Mouse (Mus musculus): ENCODE measurements at regions not wholly inside any gene's neighbourhood (a gene's known extent, or its start where the extent isn't known, plus 50 kb on each side); places are given as distances from the start of the nearest gene placed in this dataset.

DNA sequence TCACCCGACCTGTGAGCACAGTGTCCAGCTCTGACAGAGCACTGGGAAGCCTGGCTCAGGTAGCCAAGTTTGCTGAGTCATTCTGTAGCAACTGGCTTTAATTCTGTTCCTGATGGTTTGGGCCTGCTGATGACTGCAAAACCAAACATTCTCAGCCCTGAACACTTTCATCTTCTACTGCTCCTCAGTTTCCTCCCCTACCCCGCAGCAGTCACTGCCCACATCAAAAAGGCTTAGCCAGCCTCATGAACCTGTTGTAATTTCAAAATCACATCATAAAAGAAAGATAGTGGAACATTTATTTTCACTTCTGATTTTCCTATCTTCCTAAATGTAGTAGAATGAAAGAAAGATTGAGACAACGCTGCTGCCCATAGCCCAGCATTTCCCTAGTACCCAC, 251.5 kb downstream of the Car8 start:
- no peaks in the 10 kb centered on the region for H3K36me3 ChIP-seq
- H3K4me1 ChIP-seq (replicated peaks), result no peaks in the 10 kb centered on the region
- H3K4me3 ChIP-seq (replicated peaks), result no peak overlapping the region
- 76% methylated on average over 3 of the region's 3 CpGs for WGBS
- ATAC-seq, result no peak
- H3K9ac ChIP-seq, result no peak overlapping the region
- H3K27ac ChIP-seq, result no peak overlapping the region
- H3K4me2 ChIP-seq (replicated peaks), result no peak overlapping the region
- no peaks in the 10 kb centered on the region for H3K27me3 ChIP-seq (replicated peaks)
- no peaks in the 10 kb centered on the region for H3K9me3 ChIP-seq

GRCm38 (mm10) chr4:7984814-7985213, 254.0 kb downstream of the Car8 start:
- no peak for ATAC-seq
- no peak overlapping the region for H3K27ac ChIP-seq
- H3K9me3 ChIP-seq, result no peaks in the 10 kb centered on the region
- no peaks in the 10 kb centered on the region for H3K27me3 ChIP-seq (replicated peaks)
- no peak overlapping the region for H3K9ac ChIP-seq
- no peaks in the 10 kb centered on the region for H3K36me3 ChIP-seq
- 82% methylated on average over 6 of the region's 6 CpGs for WGBS
- no peak overlapping the region for H3K4me3 ChIP-seq (replicated peaks)
- no peak overlapping the region for H3K4me2 ChIP-seq (replicated peaks)
- no peaks in the 10 kb centered on the region for H3K4me1 ChIP-seq (replicated peaks)

DNA sequence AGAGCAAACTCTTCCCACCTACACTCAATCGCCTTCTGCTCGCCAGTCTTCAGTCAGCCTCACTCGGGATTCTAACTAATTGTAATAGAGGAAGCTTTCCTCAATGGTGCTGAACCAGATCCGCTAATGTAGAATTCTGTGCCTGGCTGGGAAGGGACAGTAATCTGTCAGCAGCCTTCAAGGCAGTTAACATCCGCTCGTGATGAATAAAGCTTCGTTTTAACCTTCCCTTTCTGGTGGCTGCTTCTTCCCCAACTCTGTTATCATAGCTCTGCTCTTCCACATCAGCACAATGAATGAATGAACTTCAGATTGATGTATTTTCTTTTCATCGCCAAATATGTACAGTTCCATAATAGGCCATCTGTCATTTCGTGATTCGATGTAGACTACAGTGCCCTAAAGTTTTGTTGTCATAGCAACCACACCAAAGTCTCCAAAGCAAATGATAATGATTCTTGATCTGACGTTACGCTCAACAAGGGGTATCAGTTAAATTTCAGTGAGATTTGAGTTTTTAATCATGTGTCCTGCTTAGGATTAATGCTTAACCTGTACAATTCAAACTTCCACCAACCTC, 259.0 kb downstream of the Car8 start:
- no peak for ATAC-seq
- Histone ChIP-seq H3K9ac (no peak overlapping the region), H3K36me3 (no peaks in the 10 kb centered on the region), H3K27me3 (replicated peaks) (no peaks in the 10 kb centered on the region), H3K4me1 (replicated peaks) (no peaks in the 10 kb centered on the region), H3K4me2 (replicated peaks) (no peak overlapping the region), H3K27ac (no peak overlapping the region), H3K4me3 (replicated peaks) (no peak overlapping the region), H3K9me3 (no peaks in the 10 kb centered on the region)
- 84% methylated on average over 12 of the region's 12 CpGs for WGBS

DNA sequence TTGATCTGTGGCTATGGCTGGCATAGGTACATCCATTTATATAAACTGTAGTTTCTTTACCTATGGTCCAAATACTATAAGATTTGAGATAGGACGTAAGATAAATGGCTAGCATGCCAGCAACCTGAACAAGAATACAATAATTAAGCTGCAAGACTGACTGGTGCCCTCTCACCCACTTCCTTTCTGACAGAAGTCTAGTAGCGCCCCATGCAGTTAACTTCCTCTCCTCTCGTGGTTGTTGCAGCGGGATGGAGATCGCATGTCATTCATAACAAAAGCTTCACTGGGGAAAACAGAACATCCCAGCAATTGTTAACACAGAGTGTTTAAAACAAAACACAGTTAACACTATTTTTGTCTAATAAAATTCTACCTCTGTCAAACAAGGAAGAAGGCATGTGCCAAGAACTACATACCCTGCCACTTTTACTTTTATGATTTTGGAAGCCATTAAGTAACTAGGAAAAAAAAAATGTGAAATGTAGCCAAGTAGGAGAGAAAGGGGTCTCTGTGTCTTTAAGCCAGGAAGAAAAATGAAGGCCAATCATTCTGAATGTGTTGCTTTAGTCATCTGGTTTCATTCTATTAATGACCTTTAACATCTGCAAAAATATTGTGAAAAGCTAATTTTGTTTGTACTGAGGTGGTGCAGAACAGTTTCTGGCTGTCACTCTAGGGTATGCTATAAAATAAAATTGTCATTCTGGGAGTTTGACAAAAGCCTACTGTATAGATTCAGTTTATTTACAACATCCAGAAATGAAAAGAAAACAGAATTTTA, 261.0 kb downstream of the Car8 start:
- H3K9ac ChIP-seq, result no peak overlapping the region
- ATAC-seq, result no peak
- 61% methylated on average over 5 of the region's 5 CpGs for WGBS
- no peak overlapping the region for H3K4me3 ChIP-seq (replicated peaks)
- H3K36me3 ChIP-seq, result no peaks in the 10 kb centered on the region
- no peaks in the 10 kb centered on the region for H3K4me1 ChIP-seq (replicated peaks)
- no peak overlapping the region for H3K4me2 ChIP-seq (replicated peaks)
- H3K27ac ChIP-seq, result no peak overlapping the region
- H3K27me3 ChIP-seq (replicated peaks), result no peaks in the 10 kb centered on the region
- H3K9me3 ChIP-seq, result no peaks in the 10 kb centered on the region

DNA sequence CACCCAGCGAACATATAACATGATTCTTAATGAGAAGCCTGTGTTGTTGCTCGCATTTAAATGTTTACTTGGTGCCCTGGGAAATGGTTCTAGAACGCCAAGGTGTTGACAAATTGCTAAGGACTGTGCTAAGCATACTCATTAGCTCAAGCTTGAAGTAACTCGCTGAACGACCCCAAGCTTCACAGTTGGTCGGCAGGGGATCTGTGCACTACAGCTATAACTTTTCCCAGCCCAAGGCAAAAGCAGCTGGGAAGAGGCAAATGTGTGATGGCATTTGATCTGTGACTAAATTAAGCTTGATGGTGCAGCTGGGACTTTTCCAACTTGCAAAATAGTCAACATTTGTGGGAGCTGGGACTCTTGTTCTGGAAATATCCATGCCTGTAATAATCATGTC, 268.6 kb downstream of the Car8 start:
- Histone ChIP-seq H3K27me3 (replicated peaks) (no peaks in the 10 kb centered on the region), H3K4me2 (replicated peaks) (no peak overlapping the region), H3K4me3 (replicated peaks) (no peak overlapping the region), H3K9me3 (no peaks in the 10 kb centered on the region), H3K9ac (no peak overlapping the region), H3K36me3 (no peaks in the 10 kb centered on the region), H3K4me1 (replicated peaks) (no peaks in the 10 kb centered on the region), H3K27ac (no peak overlapping the region)
- no peak for ATAC-seq
- 45% methylated on average over 6 of the region's 6 CpGs for WGBS

GRCm38 (mm10) chr4:7965663-7966062, 273.2 kb downstream of the Car8 start:
- Histone ChIP-seq H3K4me1 (replicated peaks) (no peaks in the 10 kb centered on the region), H3K9me3 (no peaks in the 10 kb centered on the region), H3K36me3 (no peaks in the 10 kb centered on the region), H3K4me2 (replicated peaks) (no peak overlapping the region), H3K27ac (no peak overlapping the region), H3K27me3 (replicated peaks) (no peaks in the 10 kb centered on the region), H3K4me3 (replicated peaks) (no peak overlapping the region), H3K9ac (no peak overlapping the region)
- WGBS, result 97% methylated on average over 5 of the region's 5 CpGs
- ATAC-seq, result no peak

DNA sequence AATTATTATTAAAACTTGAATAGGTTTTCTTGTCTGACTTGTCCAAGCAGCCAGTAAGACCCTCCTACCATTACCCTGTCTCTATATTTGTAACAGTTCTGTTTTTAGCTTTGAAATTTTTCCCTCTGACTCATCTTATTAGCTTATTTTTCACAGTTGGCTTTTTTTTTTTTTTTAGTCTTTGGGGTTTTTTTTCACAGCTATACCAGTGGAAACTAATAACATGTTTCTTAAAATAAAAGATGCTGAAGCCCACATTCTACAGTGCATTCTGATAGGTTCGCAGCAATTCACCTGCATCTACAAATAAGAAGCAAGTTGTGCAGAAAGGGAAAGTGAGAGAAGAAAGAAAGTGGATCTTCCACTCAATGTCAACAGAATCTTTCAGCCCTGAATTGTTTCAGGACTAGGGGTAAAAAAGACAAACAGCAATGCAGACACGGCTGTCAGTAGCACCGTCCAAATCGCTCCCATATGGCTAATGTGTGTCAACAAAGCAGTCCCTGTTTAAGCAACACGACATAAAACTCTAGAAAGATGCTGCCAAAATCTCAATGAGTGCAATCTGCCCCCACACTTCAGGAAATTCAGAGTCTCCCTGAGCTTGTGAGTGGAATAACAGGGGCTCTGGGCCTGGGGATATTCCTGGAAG, 277.2 kb downstream of the Car8 start:
- no peaks in the 10 kb centered on the region for H3K4me1 ChIP-seq (replicated peaks)
- H3K9ac ChIP-seq, result no peak overlapping the region
- H3K4me3 ChIP-seq (replicated peaks), result no peak overlapping the region
- no peaks in the 10 kb centered on the region for H3K9me3 ChIP-seq
- no peaks in the 10 kb centered on the region for H3K27me3 ChIP-seq (replicated peaks)
- no peak overlapping the region for H3K27ac ChIP-seq
- no peak overlapping the region for H3K4me2 ChIP-seq (replicated peaks)
- no peak for ATAC-seq
- 59% methylated on average over 5 of the region's 5 CpGs for WGBS
- H3K36me3 ChIP-seq, result no peaks in the 10 kb centered on the region

DNA sequence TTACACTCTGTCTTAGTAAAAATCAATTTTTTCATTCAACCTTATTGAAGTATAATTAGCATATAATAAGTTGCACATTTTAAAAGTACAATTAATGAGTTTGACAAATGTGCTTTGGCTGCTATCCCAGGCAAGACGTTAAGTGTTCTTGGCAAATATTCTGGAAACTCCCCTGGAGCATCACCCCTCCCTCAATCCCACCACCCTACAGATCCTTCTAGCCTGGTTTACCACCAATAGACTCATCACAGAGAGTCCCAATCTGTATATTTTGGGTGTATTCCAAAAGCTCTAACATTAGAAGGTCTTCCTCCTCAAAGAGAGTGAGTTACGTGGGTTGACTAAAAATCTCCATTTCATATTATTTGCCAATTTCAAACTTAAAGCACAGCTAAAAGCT, 278.5 kb downstream of the Car8 start:
- WGBS, result 58% methylated on average over 2 of the region's 2 CpGs
- Histone ChIP-seq H3K4me1 (replicated peaks) (no peaks in the 10 kb centered on the region), H3K4me3 (replicated peaks) (no peak overlapping the region), H3K9ac (no peak overlapping the region), H3K36me3 (no peaks in the 10 kb centered on the region), H3K27me3 (replicated peaks) (no peaks in the 10 kb centered on the region), H3K9me3 (no peaks in the 10 kb centered on the region), H3K4me2 (replicated peaks) (no peak overlapping the region), H3K27ac (no peak overlapping the region)
- ATAC-seq, result no peak

DNA sequence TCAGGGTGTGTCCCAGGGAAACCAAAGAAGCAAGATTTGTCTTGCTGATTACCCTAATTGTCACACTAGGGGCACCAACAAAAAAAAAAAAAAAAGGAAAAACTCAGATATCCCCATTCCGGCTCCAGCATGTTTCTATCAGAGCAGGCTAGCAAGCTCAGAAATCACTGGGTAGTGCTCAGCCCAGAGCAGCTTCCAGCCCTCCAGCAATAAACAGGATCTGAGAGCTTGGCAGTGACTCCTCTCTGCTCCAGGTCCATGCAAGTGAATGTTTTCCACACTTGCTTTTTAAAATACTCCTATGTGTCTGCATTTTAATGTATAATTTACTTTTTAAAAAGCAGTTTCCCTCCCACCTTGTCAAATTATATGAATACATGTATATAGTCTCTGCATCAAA, 290.8 kb downstream of the Car8 start:
- Histone ChIP-seq H3K9me3 (no peaks in the 10 kb centered on the region), H3K36me3 (no peaks in the 10 kb centered on the region), H3K27me3 (replicated peaks) (no peaks in the 10 kb centered on the region), H3K4me3 (replicated peaks) (no peak overlapping the region), H3K27ac (no peak overlapping the region), H3K4me1 (replicated peaks) (no peaks in the 10 kb centered on the region), H3K9ac (no peak overlapping the region), H3K4me2 (replicated peaks) (no peak overlapping the region)
- ATAC-seq, result no peak
- 71% methylated on average over 1 of the region's 1 CpGs for WGBS

DNA sequence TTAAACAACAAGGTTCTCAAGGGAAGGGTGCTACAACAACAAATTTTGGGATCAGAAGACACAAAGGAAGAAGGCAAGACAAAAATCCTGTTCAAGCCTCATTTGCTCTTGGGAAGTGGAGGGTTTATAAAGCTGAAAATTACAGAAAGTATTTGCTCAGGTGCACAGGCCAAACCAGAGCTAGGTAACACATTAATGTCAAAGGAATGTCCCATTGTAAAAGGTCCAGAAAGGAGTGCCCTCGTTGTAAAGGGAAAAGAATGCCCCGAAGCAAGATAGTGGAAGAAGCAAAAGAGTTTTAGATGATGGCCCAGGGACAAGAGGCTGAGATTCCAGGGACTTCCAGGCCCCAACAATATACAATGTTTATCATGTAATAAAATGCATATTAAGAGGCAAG, 317.3 kb downstream of the Car8 start:
- H3K27me3 ChIP-seq (replicated peaks), result no peaks in the 10 kb centered on the region
- H3K4me3 ChIP-seq (replicated peaks), result no peak overlapping the region
- H3K9ac ChIP-seq, result no peak overlapping the region
- no peak overlapping the region for H3K27ac ChIP-seq
- no peaks in the 10 kb centered on the region for H3K36me3 ChIP-seq
- ATAC-seq, result peak; percentile 51
- H3K4me2 ChIP-seq (replicated peaks), result no peak overlapping the region
- WGBS, result 48% methylated on average over 2 of the region's 2 CpGs
- no peaks in the 10 kb centered on the region for H3K4me1 ChIP-seq (replicated peaks)
- H3K9me3 ChIP-seq, result no peaks in the 10 kb centered on the region

DNA sequence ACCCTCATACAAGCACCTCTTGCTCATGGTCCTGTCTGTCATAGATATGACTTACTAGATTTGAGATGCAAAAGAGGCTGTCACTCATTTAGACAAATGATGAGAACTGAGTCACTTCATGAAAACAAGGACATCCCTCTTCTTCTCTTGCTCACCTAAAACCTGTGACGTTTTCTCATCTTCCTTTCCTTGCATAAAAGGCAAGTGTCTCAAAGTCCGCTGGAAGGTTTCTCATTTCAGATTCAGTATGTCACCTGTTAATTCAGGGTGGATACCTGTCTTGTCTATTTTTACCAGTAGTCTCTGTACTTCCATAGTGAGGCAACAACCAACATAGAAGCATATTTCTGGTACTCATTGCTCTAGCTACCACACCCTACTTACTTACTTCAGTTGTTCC, 325.6 kb downstream of the Car8 start:
- H3K4me3 ChIP-seq (replicated peaks), result no peak overlapping the region
- no peaks in the 10 kb centered on the region for H3K27me3 ChIP-seq (replicated peaks)
- no peak overlapping the region for H3K4me2 ChIP-seq (replicated peaks)
- H3K9me3 ChIP-seq, result no peaks in the 10 kb centered on the region
- no peak for ATAC-seq
- H3K4me1 ChIP-seq (replicated peaks), result no peaks in the 10 kb centered on the region
- 89% methylated on average over 2 of the region's 2 CpGs for WGBS
- H3K36me3 ChIP-seq, result no peaks in the 10 kb centered on the region
- no peak overlapping the region for H3K27ac ChIP-seq
- H3K9ac ChIP-seq, result no peak overlapping the region

- H3K36me3 ChIP-seq, result no peaks in the 10 kb centered on the region
- WGBS, result 89% methylated on average over 2 of the region's 2 CpGs
Observed at GRCm38 (mm10) chr4:7912675-7913074, 326.2 kb downstream of the Car8 start.

DNA sequence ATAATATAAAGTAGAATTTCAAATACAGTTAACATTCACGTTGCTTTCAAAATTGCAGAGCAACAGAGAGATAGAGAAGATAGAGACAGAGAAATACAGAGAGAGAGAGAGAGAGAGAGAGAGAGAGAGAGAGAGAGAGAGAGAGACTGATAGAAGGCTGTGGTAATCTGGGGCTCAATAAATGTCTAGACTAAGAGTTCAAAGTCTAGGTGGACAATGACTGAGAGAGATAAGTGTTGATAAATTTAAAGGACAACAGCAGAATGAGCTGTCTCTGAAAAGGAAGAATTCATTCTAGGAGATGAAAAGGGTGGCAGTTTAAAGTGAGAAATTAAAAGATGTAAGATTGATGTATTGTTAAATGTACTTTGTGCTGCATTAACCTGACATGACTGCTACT, 335.7 kb downstream of the Car8 start:
- Histone ChIP-seq H3K9ac (no peak overlapping the region), H3K9me3 (no peaks in the 10 kb centered on the region), H3K27me3 (replicated peaks) (no peaks in the 10 kb centered on the region), H3K36me3 (no peaks in the 10 kb centered on the region), H3K4me1 (replicated peaks) (no peaks in the 10 kb centered on the region), H3K4me2 (replicated peaks) (no peak overlapping the region), H3K4me3 (replicated peaks) (no peak overlapping the region), H3K27ac (no peak overlapping the region)
- 37% methylated on average over 1 of the region's 1 CpGs for WGBS
- ATAC-seq, result peak; percentile 53; the same call in 1 of the 2 replicates

More at GRCm38 (mm10) chr4:7912675-7913074, 326.2 kb downstream of the Car8 start:
- Histone ChIP-seq H3K4me2 (replicated peaks) (no peak overlapping the region), H3K9me3 (no peaks in the 10 kb centered on the region), H3K9ac (no peak overlapping the region), H3K4me1 (replicated peaks) (no peaks in the 10 kb centered on the region), H3K4me3 (replicated peaks) (no peak overlapping the region), H3K27ac (no peak overlapping the region), H3K27me3 (replicated peaks) (no peaks in the 10 kb centered on the region)
- ATAC-seq, result no peak
